Mouse (Mus musculus): ENCODE measurements around the gene Spon2.

DNA sequence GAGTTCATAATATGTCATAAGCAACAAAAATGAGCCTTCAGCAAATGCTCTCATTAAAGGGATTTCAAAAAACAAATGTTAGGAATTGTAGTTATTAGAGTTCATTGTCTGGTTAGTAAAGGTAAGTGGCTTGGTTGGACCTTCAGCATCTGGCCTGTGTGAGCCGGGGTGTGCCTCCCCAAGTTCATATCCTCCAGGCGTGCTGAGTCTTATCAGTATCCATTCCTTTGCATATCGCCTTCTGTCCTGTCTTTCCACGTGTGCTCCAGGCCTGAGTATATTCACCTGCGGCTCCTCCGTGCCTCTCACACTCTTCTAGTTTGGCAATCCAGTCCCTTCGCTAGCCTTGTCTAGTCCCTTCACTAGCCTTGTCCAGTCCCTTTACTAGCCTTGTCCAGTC lies 11.9 kb downstream of the Spon2 start:
- TF ChIP-seq CTCF (conservative IDR thresholded peaks at IDR 0.05; ENCODE audit: low read length), result no peak
- TF ChIP-seq POU5F1 (IDR thresholded peaks at IDR 0.05; ENCODE audit: borderline replicate concordance, low read length), result no peak
